Mouse (Mus musculus): ENCODE measurements around the gene Gm3285. TPM values are rescaled to one million over a fixed set of nuclear protein-coding genes. Genes with fewer than 3 reads are reported as not detected.

The Gm3285 gene
- polyA plus RNA-seq, 2 experiments, result not detected

- Histone ChIP-seq H3K9me3 (ENCODE audit: control insufficient read depth, low read length) (no peaks in the 10 kb centered on the region), H3K27ac (no peak overlapping the region), H3K4me1 (replicated peaks; ENCODE audit: control insufficient read depth in 2 of 2, insufficient read depth in 2 of 2, low read length in 1 of 2) (no peaks in the 10 kb centered on the region), H3K36me3 (replicated peaks; ENCODE audit: control insufficient read depth, insufficient read depth, low read depth) (no peaks in the 10 kb centered on the region), H3K27me3 (ENCODE audit: control insufficient read depth, insufficient read depth, low read length) (no peaks in the 10 kb centered on the region), H3K9ac (replicated peaks) (no peak overlapping the region), H3K4me3 (ENCODE audit: insufficient read depth in 1 of 2, low read depth in 2 of 2, low read length in 2 of 2) (no peak overlapping the region), H3K4me2 (ENCODE audit: low read depth) (no peak overlapping the region)
- DNase-seq (ENCODE audit: low read depth in 3 of 3, low spot score in 3 of 3) (no peak), ATAC-seq (ENCODE audit: insufficient read depth) (no peak)
- no peak for TF ChIP-seq CTCF (IDR thresholded peaks at IDR 0.05; ENCODE audit: low read depth)
- TF ChIP-seq EP300 (IDR thresholded peaks at IDR 0.05; ENCODE audit: low read depth), result no peak
- WGBS (ENCODE audit: insufficient replicate concordance), result 56% methylated on average over 8 of the region's 8 CpGs
These were observed 29.3 kb downstream of the Gm3285 start for GRCm38 (mm10) chr10:77890987-77891565.

- 57% methylated on average over 5 of the region's 5 CpGs for WGBS (ENCODE audit: insufficient replicate concordance)
- ATAC-seq (ENCODE audit: insufficient read depth) (no peak), DNase-seq (ENCODE audit: low read depth in 3 of 3, low spot score in 3 of 3) (no peak)
These were observed 33.8 kb downstream of the Gm3285 start for GRCm38 (mm10) chr10:77895562-77895961.

GRCm38 (mm10) chr10:77900126-77900525 lies 38.4 kb downstream of the Gm3285 start:
- peak overlapping the region; percentile 37 for H3K4me2 ChIP-seq (ENCODE audit: low read depth)
- no peaks in the 10 kb centered on the region for H3K36me3 ChIP-seq (replicated peaks; ENCODE audit: control insufficient read depth, insufficient read depth, low read depth)
- H3K4me1 ChIP-seq (replicated peaks; ENCODE audit: control insufficient read depth in 2 of 2, insufficient read depth in 2 of 2, low read length in 1 of 2), result no peaks in the 10 kb centered on the region; a peak in 1 of 4 replicates
- H3K9me3 ChIP-seq (ENCODE audit: control insufficient read depth, low read length), result no peaks in the 10 kb centered on the region
- H3K27me3 ChIP-seq (ENCODE audit: control insufficient read depth, insufficient read depth, low read length), result peaks cover 6% of the 10 kb centered on the region
- 59% methylated on average over 7 of the region's 7 CpGs for WGBS (ENCODE audit: insufficient replicate concordance)
- H3K27ac ChIP-seq, result no peak overlapping the region
- H3K9ac ChIP-seq (replicated peaks), result no peak overlapping the region
- no peak overlapping the region for H3K4me3 ChIP-seq (ENCODE audit: insufficient read depth in 1 of 2, low read depth in 2 of 2, low read length in 2 of 2)
- ATAC-seq (ENCODE audit: insufficient read depth), result peak; percentile 27; the same call in 1 of the 2 replicates
- peak in 2 of 3 experiments; percentile 11 to 35 for DNase-seq (ENCODE audit: low read depth in 3 of 3, low spot score in 3 of 3)
- no peak for TF ChIP-seq EP300 (IDR thresholded peaks at IDR 0.05; ENCODE audit: low read depth)
- no peak for TF ChIP-seq CTCF (IDR thresholded peaks at IDR 0.05; ENCODE audit: low read depth)

More at GRCm38 (mm10) chr10:77895562-77895961, 33.8 kb downstream of the Gm3285 start:
- Histone ChIP-seq H3K9me3 (ENCODE audit: control insufficient read depth, low read length) (no peaks in the 10 kb centered on the region), H3K9ac (replicated peaks) (no peak overlapping the region), H3K4me3 (ENCODE audit: insufficient read depth in 1 of 2, low read depth in 2 of 2, low read length in 2 of 2) (no peak overlapping the region), H3K27me3 (ENCODE audit: control insufficient read depth, insufficient read depth, low read length) (no peaks in the 10 kb centered on the region), H3K4me1 (replicated peaks; ENCODE audit: control insufficient read depth in 2 of 2, insufficient read depth in 2 of 2, low read length in 1 of 2) (no peaks in the 10 kb centered on the region), H3K36me3 (replicated peaks; ENCODE audit: control insufficient read depth, insufficient read depth, low read depth) (no peaks in the 10 kb centered on the region), H3K4me2 (ENCODE audit: low read depth) (no peak overlapping the region), H3K27ac (no peak overlapping the region)
- no peak for TF ChIP-seq EP300 (IDR thresholded peaks at IDR 0.05; ENCODE audit: low read depth)
- TF ChIP-seq CTCF (IDR thresholded peaks at IDR 0.05; ENCODE audit: low read depth), result no peak

GRCm38 (mm10) chr10:77900903-77901818 lies 39.4 kb downstream of the Gm3285 start:
- Histone ChIP-seq H3K4me2 (ENCODE audit: low read depth) (peak overlapping the region; percentile 62), H3K9me3 (ENCODE audit: control insufficient read depth, low read length) (no peaks in the 10 kb centered on the region), H3K36me3 (replicated peaks; ENCODE audit: control insufficient read depth, insufficient read depth, low read depth) (no peaks in the 10 kb centered on the region), H3K27me3 (ENCODE audit: control insufficient read depth, insufficient read depth, low read length) (peaks cover 6% of the 10 kb centered on the region), H3K4me1 (replicated peaks; ENCODE audit: control insufficient read depth in 2 of 2, insufficient read depth in 2 of 2, low read length in 1 of 2) (no peaks in the 10 kb centered on the region; a peak in 1 of 4 replicates), H3K4me3 (ENCODE audit: insufficient read depth in 1 of 2, low read depth in 2 of 2, low read length in 2 of 2) (peak overlapping the region; percentile 49 to 56; a peak in 3 of 4 replicates), H3K27ac (no peak overlapping the region), H3K9ac (replicated peaks) (no peak overlapping the region)
- TF ChIP-seq EP300 (IDR thresholded peaks at IDR 0.05; ENCODE audit: low read depth), result no peak
- TF ChIP-seq CTCF (IDR thresholded peaks at IDR 0.05; ENCODE audit: low read depth), result no peak
- DNase-seq (ENCODE audit: low read depth in 3 of 3, low spot score in 3 of 3) (no peak), ATAC-seq (ENCODE audit: insufficient read depth) (no peak)
- 70% methylated on average over 27 of the region's 27 CpGs for WGBS (ENCODE audit: insufficient replicate concordance)

- Histone ChIP-seq H3K9me3 (ENCODE audit: control insufficient read depth, low read length) (no peaks in the 10 kb centered on the region), H3K36me3 (replicated peaks; ENCODE audit: control insufficient read depth, insufficient read depth, low read depth) (no peaks in the 10 kb centered on the region), H3K27ac (no peak overlapping the region), H3K9ac (replicated peaks) (no peak overlapping the region), H3K4me2 (ENCODE audit: low read depth) (peak overlapping the region; percentile 62), H3K4me3 (ENCODE audit: insufficient read depth in 1 of 2, low read depth in 2 of 2, low read length in 2 of 2) (peak overlapping the region; percentile 49 to 56), H3K4me1 (replicated peaks; ENCODE audit: control insufficient read depth in 2 of 2, insufficient read depth in 2 of 2, low read length in 1 of 2) (no peaks in the 10 kb centered on the region; a peak in 1 of 4 replicates), H3K27me3 (ENCODE audit: control insufficient read depth, insufficient read depth, low read length) (peaks cover 6% of the 10 kb centered on the region)
- DNase-seq (ENCODE audit: low read depth in 3 of 3, low spot score in 3 of 3), result no peak
- WGBS (ENCODE audit: insufficient replicate concordance), result 3% methylated on average over 14 of the region's 14 CpGs
- no peak for TF ChIP-seq CTCF (IDR thresholded peaks at IDR 0.05; ENCODE audit: low read depth)
- TF ChIP-seq EP300 (IDR thresholded peaks at IDR 0.05; ENCODE audit: low read depth), result no peak
- ATAC-seq (ENCODE audit: insufficient read depth), result no peak
These were observed 40.1 kb downstream of the Gm3285 start for GRCm38 (mm10) chr10:77901871-77902210.
